Mouse (Mus musculus) embryonic fibroblast, embryonic 13.5 days (primary cell): Measurements from ENCODE around the gene Slc35e2.

Experiments used
- CTCF ChIP-seq: IDR thresholded peaks from 2 replicates; pipeline ENCODE4 v1.5.1; 2011; ENCODE audit warnings: mild to moderate bottlenecking, control low read depth, low read length, moderate library complexity, borderline replicate concordance; ENCODE audit not compliant: insufficient read depth
- POLR2A ChIP-seq: IDR thresholded peaks from 2 replicates; pipeline ENCODE4 v1.6.1; 2011; ENCODE audit warnings: low read depth, mild to moderate bottlenecking, control low read depth, low read length, moderate library complexity

- TF ChIP-seq CTCF, result no peak
- TF ChIP-seq POLR2A, result no peak
Measured at GRCm38 (mm10) chr4:155656214-155656751, 55.1 kb downstream of the Slc35e2 start.
